Mouse (Mus musculus): Measurements from ENCODE around the gene Vmn1r47. TPM values are rescaled to one million over a fixed set of nuclear protein-coding genes. Genes with fewer than 3 reads are reported as not detected.
"Not testable (repeated sequence)": the region's sequence is repeated elsewhere in the genome, so short reads cannot be mapped to it uniquely, and the experiment has no call there.

Gene Vmn1r47
- total RNA-seq (2021): not detected

GRCm38 (mm10) chr6:90015847-90016246 lies at the start of gene Vmn1r47:
Gene Vmn1r47, plus strand, starts transcription at chr6:90016147.
- not testable (repeated sequence) for DNase-seq

GRCm38 (mm10) chr6:89966341-89966740 lies 49.6 kb upstream of the Vmn1r47 start:
- no peak for DNase-seq

- no peak for DNase-seq
Measured at GRCm38 (mm10) chr6:89969013-89969412, 46.9 kb upstream of the Vmn1r47 start, which contains the start of gene Vmn1r46. Gene Vmn1r46, plus strand, starts transcription at chr6:89969313.

- no peak for DNase-seq
Measured at GRCm38 (mm10) chr6:89985989-89986388, 30.0 kb upstream of the Vmn1r47 start.

GRCm38 (mm10) chr6:90036741-90037140 lies 20.8 kb downstream of the Vmn1r47 start, which contains the start of gene Vmn1r48:
Gene Vmn1r48, minus strand, starts transcription at chr6:90036841.
- not testable (repeated sequence) for DNase-seq

Other genes with a start within 250 kb of the Vmn1r47 start
- not detected for gene Vmn1r42, start 139.7 kb upstream of the Vmn1r47 start, total RNA-seq (2021)
- gene Vmn1r43, start 139.7 kb upstream of the Vmn1r47 start, total RNA-seq (2021): not detected
- not detected for gene Vmn1r44, start 132.5 kb upstream of the Vmn1r47 start, total RNA-seq (2021)
- not detected for gene Vmn1r45, start 75.5 kb upstream of the Vmn1r47 start, total RNA-seq (2021)
- gene Vmn1r46, start 46.8 kb upstream of the Vmn1r47 start, total RNA-seq (2021): not detected
- not detected for gene Vmn1r48, start 20.7 kb downstream of the Vmn1r47 start, total RNA-seq (2021)
- gene Vmn1r49, start 62.4 kb downstream of the Vmn1r47 start, total RNA-seq (2021): not detected
- gene Vmn1r50, start 85.3 kb downstream of the Vmn1r47 start, total RNA-seq (2021): not detected
- not detected for gene Vmn1r51, start 106.4 kb downstream of the Vmn1r47 start, total RNA-seq (2021)
- gene Vmn1r52, start 158.7 kb downstream of the Vmn1r47 start, total RNA-seq (2021): not detected
- not detected for gene V1ra8, start 186.6 kb downstream of the Vmn1r47 start, total RNA-seq (2021)
- not detected for gene Vmn1r53, start 208.3 kb downstream of the Vmn1r47 start, total RNA-seq (2021)
- not detected for gene Vmn1r54, start 230.2 kb downstream of the Vmn1r47 start, total RNA-seq (2021)

Data from heart, postnatal 4 days (tissue).